Mouse (Mus musculus): ENCODE measurements at regions not wholly inside any gene's neighbourhood (a gene's known extent, or its start where the extent isn't known, plus 50 kb on each side); places are given as distances from the start of the nearest gene placed in this dataset.

DNA sequence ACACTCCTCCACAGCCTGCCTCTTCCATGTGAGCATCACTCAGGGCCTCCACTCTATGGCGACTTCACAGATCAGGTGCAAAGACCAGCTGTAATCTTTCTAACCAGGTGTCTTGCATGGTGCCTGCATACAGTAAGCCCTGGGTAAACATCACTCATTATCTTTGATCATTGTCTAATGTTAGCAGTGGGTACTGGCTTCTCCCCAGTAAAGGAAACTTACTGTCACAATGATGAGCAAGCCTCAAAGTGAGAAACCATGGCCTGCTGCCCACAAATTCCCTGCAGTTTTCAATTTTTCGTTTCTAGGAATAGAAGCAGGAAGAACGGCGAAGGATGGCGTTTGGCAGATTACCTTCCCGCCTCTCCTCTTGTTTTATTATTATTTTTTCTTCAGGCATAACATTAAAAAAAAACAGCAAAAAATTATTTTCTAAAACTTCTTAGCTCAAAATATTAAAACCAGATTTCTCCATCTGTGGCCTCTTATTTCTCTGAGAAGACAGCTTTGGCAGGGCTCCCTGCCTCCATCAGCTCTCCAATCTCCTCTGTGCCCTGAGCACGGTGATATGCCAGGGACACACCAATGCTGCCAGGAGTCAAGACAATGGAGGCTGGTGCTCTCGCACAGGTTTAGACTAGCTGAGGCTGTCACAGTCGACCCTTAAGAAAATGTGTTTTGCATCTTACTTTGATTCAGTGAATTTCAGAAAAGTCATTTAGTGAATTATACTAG lies 169.2 kb upstream of the Cxcl12 start:
- DNase-seq (ENCODE audit: low spot score) = no peak

- no peak for DNase-seq (ENCODE audit: low spot score)
Observed at GRCm38 (mm10) chr6:116999940-117000339, 168.4 kb upstream of the Cxcl12 start.

- no peak for DNase-seq (ENCODE audit: low spot score)
Observed at GRCm38 (mm10) chr6:117000951-117001725, 167.2 kb upstream of the Cxcl12 start.

GRCm38 (mm10) chr6:117012621-117013020 lies 155.7 kb upstream of the Cxcl12 start:
- no peak for DNase-seq (ENCODE audit: low spot score)

DNA sequence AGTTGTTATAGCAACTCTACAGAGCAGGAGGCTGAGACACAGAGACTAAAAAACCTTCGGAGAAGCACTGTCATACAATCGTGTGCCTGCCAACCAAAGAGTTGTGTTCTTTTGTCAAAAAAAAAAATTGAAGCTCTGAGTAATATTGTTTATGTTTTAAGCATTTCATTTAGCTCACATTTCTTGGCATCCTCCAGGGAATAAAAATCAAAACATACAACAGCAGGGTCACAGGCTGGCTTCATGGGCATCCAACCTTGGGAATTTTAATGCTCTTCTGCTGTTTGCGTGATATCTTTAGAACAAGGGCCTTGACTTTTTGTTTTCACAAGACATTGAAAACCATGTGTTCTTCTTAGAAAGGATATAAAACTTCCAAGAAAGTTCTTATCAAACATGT lies 152.9 kb upstream of the Cxcl12 start:
- no peak for DNase-seq (ENCODE audit: low spot score)

- no peak for DNase-seq (ENCODE audit: low spot score)
Observed at GRCm38 (mm10) chr6:117021851-117022250, 146.5 kb upstream of the Cxcl12 start.

DNA sequence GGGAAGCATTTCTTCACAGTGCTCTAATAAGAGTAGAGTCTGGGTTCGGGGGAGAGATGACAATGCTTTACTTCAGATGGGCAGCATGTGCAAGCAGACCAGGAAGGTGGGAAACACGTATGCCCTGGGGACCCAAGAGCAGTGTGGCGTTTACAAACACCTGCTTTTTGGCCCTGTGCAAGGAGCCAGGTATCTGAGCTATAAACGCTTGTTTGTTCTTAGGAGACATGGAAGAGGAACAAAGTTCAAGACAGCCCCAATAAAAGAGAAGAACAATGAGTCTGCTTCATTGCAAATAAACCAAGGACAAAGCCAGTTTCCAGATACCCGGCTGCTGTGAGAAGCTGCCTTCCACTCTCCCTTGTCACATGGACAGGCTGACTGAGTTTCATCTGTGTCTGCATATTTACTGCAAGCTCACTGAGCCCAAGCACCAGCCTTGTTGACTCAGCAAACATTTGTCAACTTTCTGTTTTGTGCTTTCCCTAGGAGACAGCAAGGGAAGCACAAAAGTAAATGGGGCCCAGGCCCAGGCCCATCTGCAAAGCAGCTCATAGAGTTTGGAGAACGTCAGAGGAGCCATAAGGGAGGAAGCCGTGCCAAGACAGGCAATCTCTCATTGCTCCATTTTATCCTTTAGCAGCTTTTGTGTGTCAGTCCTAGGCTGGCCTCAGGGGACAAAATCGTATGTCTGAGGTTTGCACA lies 136.1 kb upstream of the Cxcl12 start:
- DNase-seq (ENCODE audit: low spot score) = no peak

- DNase-seq (ENCODE audit: low spot score) = no peak
Observed at GRCm38 (mm10) chr6:117043744-117044143, 124.6 kb upstream of the Cxcl12 start.

DNA sequence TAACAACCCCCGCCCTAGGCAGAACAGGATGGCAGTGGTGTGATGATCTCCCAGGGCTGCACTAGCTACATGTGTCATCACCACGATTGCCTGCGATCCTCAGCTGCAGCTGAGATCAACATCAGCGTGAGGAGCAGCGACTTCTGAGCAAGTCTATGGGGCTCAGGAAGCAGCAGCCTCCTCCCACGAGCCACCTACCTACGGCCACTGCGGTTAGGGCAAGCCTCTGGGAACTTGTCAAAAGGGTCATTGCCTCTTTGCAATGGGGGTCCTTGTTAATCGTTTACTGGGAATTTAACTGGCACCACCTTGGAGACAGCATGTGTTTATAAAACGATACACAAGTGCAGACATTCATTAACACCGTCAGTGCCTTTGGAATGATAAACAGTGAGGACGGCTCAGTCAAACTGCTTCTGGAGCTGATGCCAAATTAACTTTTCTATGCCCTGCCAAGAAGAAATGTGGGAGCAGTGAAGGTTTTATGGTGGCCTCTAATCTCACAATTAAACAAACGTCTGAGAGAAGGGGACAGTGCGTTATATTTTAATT lies 118.8 kb upstream of the Cxcl12 start:
- no peak for DNase-seq (ENCODE audit: low spot score)

DNA sequence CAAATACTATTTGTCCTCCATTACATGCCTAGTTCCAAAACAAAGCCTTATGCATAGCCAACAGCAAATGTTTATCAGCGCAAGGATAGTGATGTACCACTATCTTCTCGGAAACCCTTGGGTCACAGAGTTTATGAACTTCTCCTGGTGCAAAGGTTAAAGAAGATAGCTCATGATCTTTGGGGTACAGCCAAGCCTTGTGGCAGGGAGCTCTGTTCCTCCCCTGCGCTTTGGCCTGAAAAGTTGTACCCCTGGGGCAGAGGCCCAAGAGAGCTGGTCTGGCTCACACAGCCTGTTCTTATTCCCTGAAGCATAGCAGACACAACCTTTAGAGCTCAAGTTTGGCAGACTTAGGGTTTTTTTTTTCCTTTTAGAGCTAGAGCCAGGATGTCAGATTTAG lies 107.6 kb upstream of the Cxcl12 start:
- no peak for DNase-seq (ENCODE audit: low spot score)

- DNase-seq (ENCODE audit: low spot score) = no peak
Observed at GRCm38 (mm10) chr6:117067541-117068305, 100.6 kb upstream of the Cxcl12 start.

- no peak for DNase-seq (ENCODE audit: low spot score)
Observed at GRCm38 (mm10) chr6:117071311-117071710, 97.0 kb upstream of the Cxcl12 start.

- no peak for DNase-seq (ENCODE audit: low spot score)
Observed at GRCm38 (mm10) chr6:117071857-117072256, 96.5 kb upstream of the Cxcl12 start.

DNA sequence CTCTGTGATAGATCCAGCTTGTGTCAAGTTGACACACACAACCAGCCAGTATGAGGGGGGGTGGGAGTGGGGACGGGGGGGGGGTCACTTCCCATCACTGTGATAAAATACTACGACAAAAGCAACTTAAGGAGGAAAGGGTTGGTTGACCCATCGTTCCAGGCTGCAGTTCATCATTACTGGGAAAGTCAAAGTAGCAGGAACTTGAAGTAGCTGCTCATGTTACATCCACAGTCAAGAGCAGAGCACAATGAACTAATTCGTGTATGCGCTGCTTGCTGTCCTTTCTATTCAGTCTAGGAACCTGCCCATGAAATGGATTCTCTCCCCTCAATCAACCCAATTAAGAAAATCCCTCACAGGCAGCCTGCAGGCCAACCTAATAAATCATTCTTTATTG lies 88.8 kb upstream of the Cxcl12 start:
- no peak for DNase-seq (ENCODE audit: low spot score)

DNA sequence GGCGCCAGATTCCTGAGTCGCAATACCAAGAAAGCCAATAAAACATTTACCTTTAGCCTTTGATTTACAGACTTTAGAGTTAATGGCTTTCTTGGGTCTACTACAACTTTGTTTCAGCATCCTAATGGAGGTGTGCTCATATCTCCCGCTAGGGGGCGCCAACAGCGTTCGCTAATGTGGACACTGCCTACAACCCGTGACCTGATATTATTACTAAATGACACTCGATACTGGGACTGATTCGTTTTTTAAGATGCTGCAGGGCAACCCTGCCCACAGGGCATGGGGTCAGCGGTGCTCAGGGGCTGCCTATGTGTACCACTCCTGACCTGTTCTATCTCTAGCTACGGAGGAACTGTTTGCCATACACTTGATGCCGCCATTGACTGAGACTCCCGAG lies 87.4 kb upstream of the Cxcl12 start:
- no peak for DNase-seq (ENCODE audit: low spot score)

- no peak for DNase-seq (ENCODE audit: low spot score)
Observed at GRCm38 (mm10) chr6:117084211-117084610, 84.1 kb upstream of the Cxcl12 start.

- DNase-seq (ENCODE audit: low spot score) = no peak
Observed at GRCm38 (mm10) chr6:117084833-117085500, 83.4 kb upstream of the Cxcl12 start.

DNA sequence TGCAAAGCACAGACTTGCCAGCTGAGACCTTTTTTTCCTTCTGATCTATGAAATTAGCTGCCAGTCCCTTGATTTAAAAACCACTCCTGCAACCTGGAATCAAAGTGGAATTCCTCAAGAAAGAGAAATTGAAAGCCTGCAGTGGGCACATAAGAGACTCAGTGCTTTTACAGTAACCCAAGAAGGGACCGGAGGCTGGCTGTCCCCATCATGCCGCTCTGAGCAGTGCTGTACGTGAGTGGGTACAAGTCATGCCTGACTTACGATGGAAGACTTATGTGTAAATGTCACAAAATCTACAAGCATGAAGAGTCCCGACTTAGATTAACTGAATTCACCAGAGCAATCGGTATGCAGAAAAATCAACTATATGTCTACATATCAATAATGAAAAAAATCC lies 73.6 kb upstream of the Cxcl12 start:
- DNase-seq (ENCODE audit: low spot score) = no peak

- no peak for DNase-seq (ENCODE audit: low spot score)
Observed at GRCm38 (mm10) chr6:117099871-117100270, 68.5 kb upstream of the Cxcl12 start.

DNA sequence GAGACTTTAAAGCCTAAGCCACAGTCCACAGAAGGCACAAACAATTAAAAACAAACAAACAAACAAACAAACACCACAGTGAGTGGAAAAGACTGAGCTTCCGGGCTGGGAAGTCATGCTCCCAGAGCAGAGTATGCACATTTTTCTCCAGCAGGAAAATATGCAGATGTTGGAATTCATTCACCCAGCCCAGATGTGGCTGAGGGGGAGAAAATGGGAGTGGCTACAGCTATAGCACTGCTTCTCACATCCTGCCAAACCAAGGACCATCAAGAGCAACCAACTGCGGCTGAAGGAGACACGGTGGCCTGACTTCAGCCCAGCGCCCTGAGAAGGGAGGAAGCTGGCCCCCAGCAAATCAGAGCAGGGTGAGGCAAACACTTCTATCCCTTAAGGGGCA lies 65.6 kb upstream of the Cxcl12 start:
- no peak for DNase-seq (ENCODE audit: low spot score)

- no peak for DNase-seq (ENCODE audit: low spot score)
Observed at GRCm38 (mm10) chr6:117104047-117104446, 64.3 kb upstream of the Cxcl12 start.

Data from thymus, postnatal 0 days (tissue).